Mouse (Mus musculus) c-Kit-positive CD71-negative TER-119-negative erythroid progenitor cells, embryonic 14.5 days (primary cell): ENCODE measurements around the gene Phyhipl.

ENCODE experiments used
- DNase-seq: peaks from one replicate; pipeline ENCODE4 v3.0.0-alpha.2; 2013; ENCODE audit warnings: low read depth

Phyhipl gene

DNA sequence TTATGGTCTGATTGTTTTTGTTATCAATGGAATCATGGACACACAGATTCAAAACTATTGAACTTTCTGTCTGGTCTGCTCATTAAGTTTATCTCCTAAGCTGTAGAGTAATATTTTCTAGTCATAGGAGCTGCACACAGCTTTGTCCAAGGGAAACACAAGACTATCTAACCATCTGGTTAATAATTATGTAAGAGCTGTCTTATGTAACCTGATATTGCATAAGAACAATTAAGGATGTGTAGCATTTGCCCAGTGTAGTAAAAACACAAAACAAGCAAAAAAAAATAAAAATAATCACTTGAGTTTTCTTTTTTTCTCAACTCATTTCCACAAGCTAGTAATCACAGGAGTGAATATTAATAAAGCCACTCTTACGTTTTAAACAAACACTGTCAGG is 20.5 kb downstream of the Phyhipl start:
- DNase-seq: no peak

DNA sequence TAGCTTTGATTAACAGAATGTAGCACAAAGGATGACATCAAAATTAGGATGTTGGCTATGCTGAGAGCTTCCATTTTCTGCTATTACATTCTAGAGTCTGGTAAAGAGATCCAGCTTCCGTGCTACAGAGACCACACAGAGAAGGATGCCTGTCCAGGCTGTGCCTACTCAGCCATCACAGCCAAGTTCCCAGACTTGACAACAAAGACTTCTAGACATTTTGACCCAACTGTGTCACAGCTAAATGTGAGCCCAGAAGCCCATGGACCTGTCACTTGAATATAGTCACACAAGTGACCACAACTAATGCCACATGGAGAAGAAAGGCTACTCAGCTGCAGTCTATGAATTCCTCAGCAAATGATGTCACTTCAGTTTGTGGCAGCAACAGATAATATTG is 24.6 kb downstream of the Phyhipl start:
- DNase-seq: no peak

DNA sequence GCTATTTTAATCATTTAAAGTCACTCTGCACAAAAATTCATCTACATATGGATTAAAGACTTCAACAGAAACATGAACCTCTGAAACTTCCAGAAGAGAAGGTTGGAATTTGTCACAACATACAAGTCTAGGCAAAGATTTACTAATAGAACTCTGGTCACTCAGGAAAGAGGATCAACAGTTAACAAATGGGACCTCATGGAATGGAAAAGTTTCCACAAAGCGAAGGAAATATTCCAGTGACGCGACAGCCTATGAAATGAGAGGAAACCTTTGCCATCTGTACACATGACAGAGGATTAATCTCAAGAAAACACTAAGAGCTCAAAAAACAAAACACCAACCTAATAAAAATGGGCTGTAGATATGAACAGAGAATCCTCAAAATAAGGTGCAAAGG is 32.3 kb downstream of the Phyhipl start:
- DNase-seq: no peak

DNA sequence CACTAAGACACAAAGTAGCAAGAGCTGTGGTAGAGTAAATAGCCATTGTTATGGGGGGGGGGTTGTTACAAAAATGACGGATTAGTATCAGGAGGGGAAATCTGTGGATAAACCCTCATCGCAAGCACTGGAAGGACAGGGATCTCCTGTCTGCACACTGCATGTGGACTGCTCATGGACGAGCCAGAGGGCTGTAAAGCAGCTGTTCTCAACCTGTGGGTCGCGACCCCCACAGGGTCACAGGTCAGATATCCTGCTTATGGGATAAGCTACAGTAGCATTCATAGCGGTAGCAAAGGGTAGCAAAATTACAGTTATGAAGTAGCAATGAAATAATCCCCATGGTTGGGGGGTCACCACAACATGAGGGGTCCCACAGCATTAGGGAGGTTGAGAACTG is 39.4 kb downstream of the Phyhipl start:
- DNase-seq: no peak

DNA sequence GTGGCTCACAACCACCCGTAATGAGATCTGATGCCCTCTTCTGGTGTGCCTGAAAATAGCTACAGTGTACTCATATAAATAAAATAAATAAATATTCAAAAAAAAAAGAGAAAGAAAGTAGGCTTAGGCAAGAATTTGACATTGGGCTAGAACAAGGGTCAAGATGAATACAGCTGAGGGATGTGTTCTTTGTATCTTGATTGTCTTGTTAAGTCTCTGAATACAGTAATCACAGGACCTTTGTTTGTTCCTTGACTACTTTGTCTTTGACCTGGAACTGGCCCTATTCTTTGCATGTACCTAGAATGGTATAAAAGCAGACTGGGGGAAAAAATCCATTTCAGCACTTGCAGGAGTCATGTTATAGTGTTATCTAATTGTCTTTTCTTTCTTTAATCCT is 44.1 kb downstream of the Phyhipl start:
- DNase-seq: no peak

DNA sequence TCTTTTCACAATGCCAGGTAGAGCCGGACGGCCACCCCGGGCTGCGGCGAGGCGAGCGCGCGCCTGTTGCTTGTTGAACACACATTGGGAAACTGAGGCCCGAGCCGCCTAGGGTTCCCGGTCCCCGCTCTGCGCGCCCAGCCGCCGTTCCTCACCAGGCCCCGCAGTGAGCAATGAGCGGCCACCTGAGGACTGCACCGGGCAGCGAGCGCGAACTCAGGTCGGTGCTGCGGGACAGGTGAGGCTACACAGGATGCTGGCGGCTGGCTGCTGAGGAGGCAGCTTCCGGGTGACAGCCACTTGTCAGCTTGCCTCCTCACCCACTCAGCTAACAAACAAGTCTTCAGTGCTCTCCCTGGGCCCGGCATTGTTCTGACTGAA is 55.9 kb downstream of the Phyhipl start:
- no peak for DNase-seq

DNA sequence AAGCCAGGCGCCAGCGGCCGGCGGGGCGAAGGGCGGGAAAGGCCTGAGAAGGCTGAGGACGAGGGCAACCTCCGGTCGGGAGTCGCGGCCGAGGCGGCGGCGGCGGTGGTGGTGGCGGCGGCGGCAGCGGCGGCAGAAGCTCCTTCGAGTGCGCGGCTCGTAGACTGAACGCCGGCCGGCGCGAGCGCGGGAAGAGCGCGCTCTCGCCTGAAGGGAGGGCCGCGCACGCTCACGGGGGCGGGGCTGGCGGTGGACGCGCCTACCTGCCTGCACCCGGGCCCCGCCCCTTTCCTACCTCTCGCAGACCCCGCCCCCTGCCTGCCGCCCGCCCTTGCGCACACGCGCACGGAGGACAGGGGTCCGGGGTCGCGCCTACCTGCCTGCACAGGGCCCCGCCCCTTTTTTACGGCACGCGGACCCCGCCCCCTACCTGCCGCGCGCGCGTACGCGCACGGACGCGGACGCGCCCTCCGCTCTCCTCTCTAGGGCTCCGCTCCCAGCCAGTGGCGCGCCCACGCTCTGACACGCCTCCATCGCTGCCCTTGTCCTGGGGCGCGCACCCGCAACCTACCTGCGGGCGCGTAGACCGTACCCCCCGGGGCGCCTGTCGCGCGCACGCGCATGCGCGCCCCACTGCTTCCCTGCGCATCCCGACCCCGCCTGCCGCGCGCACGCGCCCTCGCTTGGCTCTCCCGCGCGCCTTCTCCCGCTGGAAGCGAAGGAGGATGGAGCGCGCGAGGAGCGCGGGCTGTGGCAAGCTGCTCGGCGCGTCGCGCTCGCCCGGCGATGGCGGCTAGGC is 56.4 kb downstream of the Phyhipl start:
- DNase-seq: peak; percentile 8

DNA sequence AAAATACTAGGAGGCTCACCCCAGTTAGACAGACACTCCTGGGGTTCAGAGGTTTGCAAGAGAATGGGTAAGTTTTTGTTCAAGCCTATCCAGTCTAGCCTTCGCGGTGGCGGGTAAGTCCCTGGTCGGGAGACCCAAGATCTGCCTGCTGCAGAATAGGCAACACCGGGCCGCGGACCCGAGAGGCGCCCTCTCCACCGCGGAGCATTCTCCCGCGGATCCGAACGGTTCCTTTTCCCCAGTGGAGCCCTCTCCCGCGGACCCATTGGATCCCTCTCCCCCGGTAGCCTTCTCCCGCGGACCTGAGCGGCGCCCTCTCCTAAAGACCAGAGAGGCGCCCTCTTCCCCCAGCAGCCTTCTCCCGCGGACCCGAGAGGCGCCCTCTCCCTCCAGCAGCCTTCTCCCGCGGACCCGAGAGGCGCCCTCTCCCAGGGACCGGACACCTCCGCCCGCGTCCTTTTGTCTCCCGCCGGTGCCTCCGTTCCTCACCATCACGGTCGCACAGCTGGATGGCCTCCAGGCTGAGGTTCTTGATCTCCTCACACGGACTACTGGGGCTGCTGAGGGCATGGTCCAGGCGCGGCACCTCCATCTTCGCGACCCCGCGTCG is 57.1 kb downstream of the Phyhipl start:
- peak; percentile 4 for DNase-seq

DNA sequence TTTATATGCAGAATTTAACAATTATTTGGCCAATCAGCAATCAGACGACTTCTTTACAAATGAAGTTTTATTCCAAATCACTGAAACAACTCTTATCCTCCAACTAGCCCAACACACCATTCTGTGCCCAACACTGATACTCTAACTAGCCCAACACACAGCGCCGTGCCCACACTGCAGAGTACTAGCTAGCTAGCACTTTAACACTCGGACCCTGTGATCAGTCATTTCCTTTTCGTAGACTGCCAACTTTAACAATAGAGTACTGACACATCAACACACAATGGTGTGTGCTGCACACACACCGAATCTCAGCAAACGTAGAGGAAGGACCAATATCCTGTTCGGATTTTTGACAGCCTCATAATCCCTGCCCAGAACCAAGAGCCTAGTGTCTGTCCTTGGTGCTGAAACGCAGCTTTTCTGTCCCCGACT is 57.7 kb downstream of the Phyhipl start:
- DNase-seq: peak; percentile 47

DNA sequence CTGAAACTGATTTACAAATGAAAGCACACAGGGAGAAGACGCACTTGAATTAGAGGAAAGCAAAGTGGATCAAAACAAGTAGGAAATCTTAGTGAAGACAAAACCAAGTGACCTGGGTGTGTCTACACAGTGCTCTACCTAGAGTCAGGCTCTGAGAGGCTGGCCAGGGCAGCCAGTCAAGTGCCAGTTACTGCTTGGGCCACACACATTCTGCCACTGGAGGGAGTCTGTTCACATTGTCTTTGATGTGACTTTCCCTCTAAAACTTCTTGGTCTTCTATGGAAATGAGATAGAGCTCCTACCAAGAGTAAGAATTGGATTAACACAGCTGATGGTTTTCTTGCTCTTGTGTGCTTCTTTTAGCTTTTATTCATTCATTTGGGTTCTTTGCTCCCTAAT is 61.8 kb downstream of the Phyhipl start:
- no peak for DNase-seq

DNA sequence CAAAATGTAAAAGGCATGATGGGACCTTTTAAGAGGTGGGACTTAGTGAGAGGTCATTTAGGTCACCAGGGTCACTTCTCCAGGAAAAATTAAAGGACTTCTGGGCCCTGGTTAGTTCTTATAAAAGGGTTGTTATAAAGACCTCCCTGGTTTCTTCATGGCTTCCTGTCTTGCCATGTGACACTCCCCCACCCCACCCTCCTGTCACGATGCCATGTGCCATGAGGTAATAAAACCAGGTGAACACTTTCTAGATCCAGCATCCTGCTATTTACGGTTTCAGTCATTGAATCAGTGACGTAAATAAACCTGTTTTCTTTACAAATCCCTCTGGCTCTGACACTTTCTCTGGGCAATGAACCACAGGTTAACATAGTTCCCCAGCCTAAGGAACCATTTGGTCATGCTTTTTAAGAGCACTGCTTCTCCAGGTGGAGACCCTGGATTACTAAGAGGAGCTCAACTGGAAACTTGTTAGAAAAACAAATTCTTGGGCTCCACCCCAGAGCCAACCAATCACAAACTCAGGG is 68.8 kb downstream of the Phyhipl start:
- DNase-seq: no peak

DNA sequence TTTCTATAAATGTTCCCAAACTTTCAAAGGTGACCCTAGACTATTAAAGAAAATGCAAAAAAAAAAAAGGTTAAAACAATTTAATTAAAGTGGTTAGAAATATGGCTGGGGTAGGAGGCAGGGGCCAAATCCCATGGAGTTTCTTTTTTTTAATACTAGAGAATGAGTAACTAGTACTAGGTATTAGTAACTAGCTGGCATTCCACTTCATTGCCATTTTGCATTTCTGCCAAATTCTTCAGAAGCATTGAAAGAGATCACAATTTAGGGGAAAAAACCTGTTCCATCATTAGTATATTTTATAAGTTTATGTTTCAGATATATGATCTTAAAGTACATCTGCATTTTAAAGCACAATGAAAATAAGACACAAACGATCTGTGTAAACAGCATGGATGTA is 71.6 kb downstream of the Phyhipl start:
- no peak for DNase-seq

DNA sequence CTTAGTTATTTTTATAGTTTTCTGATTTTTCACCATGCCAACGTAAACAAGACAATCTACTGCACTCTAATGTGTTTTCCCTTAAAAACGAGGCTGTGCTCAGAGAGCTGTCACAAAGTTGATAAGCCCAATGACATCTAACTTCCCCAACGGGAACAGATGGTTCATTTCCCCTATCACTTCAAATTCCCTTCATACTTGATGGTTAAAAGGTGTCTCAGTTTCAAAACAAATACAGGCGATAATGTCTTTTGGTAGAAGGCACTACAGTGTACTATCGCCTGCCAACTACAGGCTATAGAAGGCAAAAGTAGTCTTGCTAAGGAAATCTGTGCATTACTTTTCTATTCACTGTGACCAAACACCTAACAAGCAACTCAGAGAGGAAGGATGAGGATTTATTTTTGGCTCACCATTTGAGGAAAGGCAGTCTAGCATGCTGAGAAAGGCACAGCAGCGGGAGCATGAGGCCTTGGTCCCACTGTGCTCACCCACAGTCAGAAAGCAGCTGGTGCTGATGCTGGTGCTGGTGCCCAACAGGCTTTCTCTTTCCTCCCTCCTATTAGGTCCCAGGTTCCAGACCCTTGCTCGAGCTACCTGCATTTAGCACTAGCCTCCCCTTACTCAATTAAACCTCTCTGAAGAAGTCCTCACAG is 74.1 kb downstream of the Phyhipl start:
- DNase-seq: no peak

DNA sequence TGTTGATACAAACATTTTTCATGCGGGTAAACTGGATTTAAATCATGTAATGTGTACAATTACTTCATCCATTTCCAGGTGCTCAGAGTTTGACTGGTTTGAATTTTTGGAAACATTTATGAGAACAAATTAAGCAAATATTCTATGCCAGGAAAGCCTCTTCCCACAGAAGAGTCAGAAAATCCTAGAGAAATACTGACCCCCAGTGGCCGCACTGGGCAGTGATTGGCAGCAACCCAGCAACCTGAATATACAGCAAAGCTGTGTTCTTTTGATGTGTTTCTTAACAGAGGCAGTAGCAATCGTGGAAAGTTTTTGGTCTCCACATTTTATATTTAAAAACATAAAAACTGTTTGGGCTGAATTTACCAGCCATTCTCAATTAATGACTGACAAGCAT is 92.1 kb downstream of the Phyhipl start:
- DNase-seq: no peak

DNA sequence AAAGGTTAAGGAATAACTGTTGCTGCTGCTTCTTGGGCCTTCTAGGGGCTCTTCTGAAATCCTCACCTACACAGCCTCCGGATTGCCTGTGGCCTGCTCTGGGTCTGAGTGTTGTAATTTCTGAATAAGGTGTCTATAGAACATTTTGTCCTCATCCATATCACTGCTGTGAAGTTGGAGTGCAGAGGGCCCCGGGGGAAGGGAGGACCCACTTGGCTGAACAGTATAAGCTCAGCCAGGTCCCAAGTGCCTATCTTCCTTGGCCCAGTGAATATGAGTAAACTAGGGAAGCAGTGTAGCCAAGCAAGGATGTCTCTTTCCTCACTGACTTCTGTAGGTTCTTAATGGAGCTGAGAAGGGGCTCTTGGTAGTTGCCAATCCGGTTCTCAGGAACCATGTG is 103.2 kb downstream of the Phyhipl start:
- DNase-seq: no peak

DNA sequence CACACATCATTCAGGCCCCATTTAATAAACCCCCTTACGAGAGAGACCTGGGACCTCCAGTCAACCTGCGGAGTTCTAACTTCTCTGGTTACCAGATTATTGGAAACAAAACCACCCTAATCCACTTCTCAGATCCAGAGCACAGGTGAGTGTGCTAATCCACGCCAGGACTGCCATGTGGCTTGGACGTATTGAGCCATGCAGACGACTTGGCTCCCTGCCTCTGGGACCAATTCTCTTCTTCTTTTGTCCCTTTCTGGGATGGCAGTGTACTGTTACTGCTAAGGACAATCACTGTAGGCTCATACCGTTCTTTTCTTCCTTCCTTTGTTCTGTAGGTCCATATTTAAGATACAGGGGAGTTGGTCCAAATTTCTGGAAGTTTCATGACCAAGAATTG is 112.9 kb downstream of the Phyhipl start:
- no peak for DNase-seq

DNA sequence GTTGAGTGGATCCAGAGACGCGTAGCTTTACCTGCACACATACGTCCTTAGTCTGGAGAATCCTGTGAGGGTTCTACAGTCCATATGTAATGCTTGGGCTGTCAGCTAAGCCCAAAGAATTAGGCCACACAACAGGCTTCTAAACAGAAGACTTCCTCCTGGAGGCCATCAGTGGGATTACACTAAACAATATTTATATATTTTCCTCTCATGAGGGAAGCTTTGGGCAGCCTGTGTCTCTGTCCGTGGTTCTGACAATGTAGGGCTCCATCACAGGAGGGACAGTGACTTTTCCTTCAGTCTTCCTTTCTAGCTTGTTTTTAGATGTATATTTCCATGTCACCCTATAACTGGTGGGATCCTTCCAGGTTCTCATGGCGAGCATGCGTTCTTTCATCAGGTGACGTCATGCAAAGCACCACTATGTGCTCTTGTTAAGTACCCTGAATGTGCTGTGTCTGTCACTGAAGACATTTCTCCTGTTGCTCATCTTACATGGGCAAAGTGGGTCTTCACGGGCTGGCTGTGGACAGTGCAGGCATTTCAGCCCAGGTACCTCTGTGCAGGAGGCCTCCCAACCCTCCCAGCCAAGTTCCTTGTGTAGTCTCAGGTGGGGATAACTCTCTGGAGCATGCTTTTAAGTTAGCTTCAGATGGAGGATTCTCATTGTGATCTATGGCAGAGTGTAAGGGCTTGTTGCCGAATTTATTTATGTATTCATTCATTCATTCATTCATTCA is 115.1 kb downstream of the Phyhipl start:
- no peak for DNase-seq

DNA sequence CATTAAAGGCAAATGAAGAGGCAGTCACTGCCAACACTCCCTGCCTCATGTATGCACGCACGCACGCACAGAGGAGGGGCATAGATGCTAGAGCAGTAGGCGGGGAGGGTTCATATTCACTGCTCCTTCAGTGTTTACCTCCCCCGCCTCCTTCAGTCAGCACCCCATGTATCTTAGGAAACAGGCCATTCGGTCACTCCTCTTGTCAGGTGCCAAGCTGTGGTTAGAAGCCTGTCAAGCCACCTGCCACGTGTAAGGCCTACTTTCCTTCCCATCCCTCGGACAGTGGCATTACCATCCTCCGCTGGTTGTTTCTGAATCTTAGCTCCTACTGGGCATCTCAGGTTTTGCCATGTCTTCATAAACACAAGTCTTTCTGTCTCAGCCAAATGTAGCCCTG is 116.5 kb downstream of the Phyhipl start:
- no peak for DNase-seq

DNA sequence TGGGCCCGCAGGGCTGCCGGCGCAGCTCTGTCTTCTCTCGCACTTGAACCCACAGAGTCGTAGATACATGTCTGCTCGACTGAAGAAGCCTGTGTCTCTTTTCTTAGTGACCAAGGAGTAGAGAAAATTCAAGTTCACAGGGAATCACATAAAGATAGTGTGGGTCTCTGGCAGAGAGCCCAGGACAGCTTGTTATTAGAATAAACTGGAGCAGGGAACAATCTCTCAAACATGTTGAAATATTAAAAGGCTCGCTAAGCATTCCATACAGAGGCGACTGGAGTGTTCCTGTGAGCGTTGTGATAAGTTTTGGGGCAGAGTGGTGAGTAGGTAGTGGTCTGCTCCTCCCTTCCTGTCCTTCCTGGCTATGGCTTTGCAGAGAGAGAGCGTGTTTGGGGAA is 118.1 kb downstream of the Phyhipl start:
- no peak for DNase-seq

DNA sequence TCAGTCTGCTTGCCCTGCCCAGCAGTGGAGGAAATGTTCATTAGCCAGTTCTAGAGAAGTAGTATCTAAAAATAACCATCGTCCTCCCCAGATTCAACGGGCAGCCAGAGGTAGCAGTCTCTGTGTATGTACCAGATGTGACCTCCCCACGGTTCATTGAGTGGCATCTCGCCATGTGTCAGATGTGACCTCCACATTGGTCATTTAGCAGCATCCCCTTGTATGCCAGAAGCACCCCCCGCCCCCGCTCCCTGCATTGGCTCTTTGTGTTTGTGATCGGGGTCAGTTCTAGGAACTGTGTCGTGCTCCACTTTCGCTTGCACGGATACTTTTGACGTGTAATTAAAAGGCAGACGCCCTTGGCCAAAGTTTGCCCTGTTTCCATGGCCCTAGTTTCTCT is 120.4 kb downstream of the Phyhipl start:
- DNase-seq: no peak

DNA sequence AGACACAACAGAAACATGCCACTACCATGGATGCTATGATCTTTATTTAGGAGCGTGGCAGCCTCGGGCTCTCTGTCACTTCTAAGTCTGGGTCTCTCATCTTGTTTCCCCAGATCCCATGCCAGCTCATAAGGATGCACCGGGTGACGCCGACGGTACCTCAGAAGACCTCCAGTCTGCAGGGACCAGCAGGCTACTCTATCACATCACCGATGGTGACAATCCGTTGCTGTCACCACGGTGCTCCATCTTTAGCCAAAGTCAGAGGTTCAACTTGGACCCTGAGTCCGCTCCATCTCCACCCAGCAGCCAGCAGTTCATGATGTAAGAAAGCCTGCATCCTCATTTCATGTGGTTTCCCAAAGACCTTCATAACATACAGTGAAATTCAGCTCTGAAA is 121.2 kb downstream of the Phyhipl start:
- no peak for DNase-seq

DNA sequence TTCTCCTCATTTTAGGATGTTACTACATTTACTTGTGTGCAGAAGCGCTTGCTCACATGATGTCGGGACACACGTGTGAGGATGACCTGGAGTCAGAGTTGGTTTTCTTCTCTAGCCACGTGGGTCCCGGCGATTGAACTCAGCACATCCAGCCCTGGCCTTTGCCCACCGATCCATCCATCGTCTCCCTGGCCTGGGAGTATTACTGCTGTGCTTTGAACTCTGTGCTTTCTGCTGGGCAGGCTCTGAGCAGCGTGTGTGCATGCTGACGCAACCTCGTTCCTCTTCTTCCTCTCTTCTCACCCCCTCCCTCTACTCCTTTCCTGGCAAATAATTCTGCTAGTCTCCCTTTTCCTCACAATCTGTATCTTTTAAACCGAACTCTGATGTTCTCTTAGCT is 121.8 kb downstream of the Phyhipl start:
- DNase-seq: no peak
